Mouse (Mus musculus): Measurements from ENCODE around the gene Dnajc24.

DNA sequence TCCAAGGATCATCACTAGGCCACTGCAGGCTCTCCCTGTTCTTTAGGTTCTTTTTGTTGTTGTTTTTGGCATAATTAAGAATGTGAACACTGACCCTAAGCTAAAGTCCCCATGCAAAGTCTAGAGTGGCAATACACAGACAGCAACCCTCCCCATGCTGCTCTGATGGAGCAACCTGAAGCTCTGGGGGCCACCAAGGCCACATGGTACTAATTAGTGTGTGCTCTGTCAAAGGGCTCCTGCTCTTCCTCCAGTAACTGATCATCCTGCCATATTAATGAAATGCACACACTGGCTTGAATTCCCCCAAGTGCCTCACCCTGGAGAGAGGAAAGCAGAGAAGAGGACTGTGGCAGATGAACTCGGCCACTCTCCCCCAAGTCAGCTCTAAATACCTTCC lies 16.2 kb downstream of the Dnajc24 start:
- TF ChIP-seq POLR2A (IDR thresholded peaks at IDR 0.05; ENCODE audit: control insufficient read depth, low read depth, low read length) (no peak), CTCF (IDR thresholded peaks at IDR 0.05; ENCODE audit: control insufficient read depth, insufficient read depth, insufficient replicate concordance, low read depth, low read length) (no peak)

Measured in testis, adult 2 months (tissue).